11 mouse cellular contexts compared by ENCODE assay signal in genomic region chr6:20604170-20604569, GRCm38 (mm10).
DNase-seq lines count a peak whose midpoint lies in the region; ATAC-seq and TF ChIP-seq lines count a peak whose summit lies in the region.
"Had no signal": no experiment of that assay in that cellular context is flagged by ENCODE, and none has a peak within 500 bp of the region (broad histone marks: within the 10 kb centered on the region; RNA-seq: fewer than 3 reads in every experiment).

No protein-coding gene starts in this region.

- TF ChIP-seq CTCF in midbrain, postnatal 0 days (IDR thresholded peaks at IDR 0.05) = no peak
- no peak for TF ChIP-seq CTCF in lung, postnatal 0 days (IDR thresholded peaks at IDR 0.05)
- no peak for TF ChIP-seq CTCF in gastrocnemius, adult 2 months (IDR thresholded peaks at IDR 0.05)

- H3K9ac ChIP-seq in midbrain, postnatal 0 days (replicated peaks; ENCODE audit: low read length, poor library complexity, severe bottlenecking) = no peak overlapping the region
- no peak overlapping the region for H3K9ac ChIP-seq in forebrain, embryonic 16.5 days (replicated peaks; ENCODE audit: low read depth, low read length)
- no peak overlapping the region for H3K9ac ChIP-seq in lung, postnatal 0 days (replicated peaks; ENCODE audit: low read depth)
- H3K9ac ChIP-seq: heart, embryonic 13.5 days; midbrain, embryonic 15.5 days had no signal

- no peaks in the 10 kb centered on the region for H3K4me1 ChIP-seq in midbrain, postnatal 0 days (ENCODE audit: insufficient read depth, low read length)
- no peaks in the 10 kb centered on the region for H3K4me1 ChIP-seq in midbrain, embryonic 10.5 days
- peaks cover 2% of the 10 kb centered on the region; the same call in 1 of the 2 replicates for H3K4me1 ChIP-seq in forebrain, embryonic 16.5 days (replicated peaks; ENCODE audit: control insufficient read depth, insufficient read depth, low read length)
- H3K4me1 ChIP-seq in lung, postnatal 0 days (ENCODE audit: insufficient read depth, low read depth, low read length) = no peaks in the 10 kb centered on the region
- H3K4me1 ChIP-seq: heart, embryonic 13.5 days; midbrain, embryonic 15.5 days had no signal

- intact Hi-C loops in gastrocnemius, adult 2 months (cut with DNase I) = no loop called here

- H3K27ac ChIP-seq in midbrain, postnatal 0 days (ENCODE audit: low read depth, low read length) = no peak overlapping the region
- H3K27ac ChIP-seq in midbrain, embryonic 10.5 days (replicated peaks) = no peak overlapping the region
- no peak overlapping the region for H3K27ac ChIP-seq in forebrain, embryonic 16.5 days (ENCODE audit: low read length)
- no peak overlapping the region for H3K27ac ChIP-seq in lung, postnatal 0 days (ENCODE audit: low read length)
- no peak overlapping the region for H3K27ac ChIP-seq in gastrocnemius, adult 2 months
- H3K27ac ChIP-seq: heart, embryonic 13.5 days; midbrain, embryonic 15.5 days had no signal

- no peaks in the 10 kb centered on the region for H3K36me3 ChIP-seq in midbrain, postnatal 0 days (ENCODE audit: insufficient read depth, low read length)
- no peaks in the 10 kb centered on the region for H3K36me3 ChIP-seq in midbrain, embryonic 10.5 days
- no peaks in the 10 kb centered on the region for H3K36me3 ChIP-seq in forebrain, embryonic 16.5 days (ENCODE audit: control insufficient read depth, insufficient read depth)
- H3K36me3 ChIP-seq in lung, postnatal 0 days (ENCODE audit: insufficient read depth, low read length) = no peaks in the 10 kb centered on the region
- H3K36me3 ChIP-seq: heart, embryonic 13.5 days; midbrain, embryonic 15.5 days had no signal

- H3K27me3 ChIP-seq in midbrain, postnatal 0 days (ENCODE audit: insufficient read depth, low read length) = no peaks in the 10 kb centered on the region
- H3K27me3 ChIP-seq in midbrain, embryonic 10.5 days (ENCODE audit: low read depth, poor library complexity, severe bottlenecking) = no peaks in the 10 kb centered on the region
- H3K27me3 ChIP-seq in forebrain, embryonic 16.5 days (replicated peaks; ENCODE audit: control insufficient read depth, insufficient read depth, low read length) = no peaks in the 10 kb centered on the region
- no peaks in the 10 kb centered on the region for H3K27me3 ChIP-seq in lung, postnatal 0 days (replicated peaks; ENCODE audit: insufficient read depth, low read length)
- H3K27me3 ChIP-seq: heart, embryonic 13.5 days; midbrain, embryonic 15.5 days had no signal

- peak; percentile 13 for DNase-seq in adrenal gland, adult 8-10 months
- DNase-seq in adrenal gland, postnatal 4 days (ENCODE audit: low spot score in 2 of 2) = no peak
- DNase-seq in midbrain, postnatal 0 days (ENCODE audit: low spot score) = peak; percentile 73
- no peak for DNase-seq in midbrain, embryonic 10.5 days (ENCODE audit: low spot score)
- peak; percentile 62 to 68 for DNase-seq in right cerebral cortex, postnatal 10 days (ENCODE audit: low spot score in 2 of 2)
- no peak for DNase-seq in lung, postnatal 0 days (ENCODE audit: low spot score)
- DNase-seq in gastrocnemius, adult 2 months = no peak
- DNase-seq: kidney, adult 11 months had no signal

- no peaks in the 10 kb centered on the region for H3K9me3 ChIP-seq in midbrain, postnatal 0 days (ENCODE audit: low read length)
- H3K9me3 ChIP-seq in midbrain, embryonic 10.5 days (replicated peaks) = no peaks in the 10 kb centered on the region
- no peaks in the 10 kb centered on the region for H3K9me3 ChIP-seq in forebrain, embryonic 16.5 days (ENCODE audit: control insufficient read depth, low read length)
- no peaks in the 10 kb centered on the region for H3K9me3 ChIP-seq in lung, postnatal 0 days (ENCODE audit: low read length)
- H3K9me3 ChIP-seq: heart, embryonic 13.5 days; midbrain, embryonic 15.5 days had no signal

- no peak overlapping the region for H3K4me2 ChIP-seq in midbrain, postnatal 0 days (ENCODE audit: low read depth, low read length, poor library complexity, severe bottlenecking)
- no peak overlapping the region for H3K4me2 ChIP-seq in forebrain, embryonic 16.5 days (ENCODE audit: low read length)
- H3K4me2 ChIP-seq in lung, postnatal 0 days (replicated peaks; ENCODE audit: low read depth, low read length) = no peak overlapping the region
- H3K4me2 ChIP-seq: heart, embryonic 13.5 days; midbrain, embryonic 15.5 days had no signal

- ATAC-seq in midbrain, postnatal 0 days (ENCODE audit: low FRiP score) = peak; percentile 34; the same call in 1 of the 2 replicates
- ATAC-seq in forebrain, embryonic 16.5 days = peak; percentile 90
- ATAC-seq in lung, postnatal 0 days = no peak
- ATAC-seq: midbrain, embryonic 15.5 days had no signal

- no peak overlapping the region for H3K4me3 ChIP-seq in midbrain, postnatal 0 days (ENCODE audit: low read depth, low read length)
- no peak overlapping the region for H3K4me3 ChIP-seq in midbrain, embryonic 10.5 days
- no peak overlapping the region for H3K4me3 ChIP-seq in forebrain, embryonic 16.5 days (replicated peaks; ENCODE audit: low read length)
- H3K4me3 ChIP-seq in lung, postnatal 0 days (ENCODE audit: low read depth, low read length) = no peak overlapping the region
- H3K4me3 ChIP-seq in gastrocnemius, adult 2 months = no peak overlapping the region
- H3K4me3 ChIP-seq: heart, embryonic 13.5 days; midbrain, embryonic 15.5 days had no signal

- no peak for TF ChIP-seq EP300 in lung, postnatal 0 days (IDR thresholded peaks at IDR 0.05)

- 90% methylated on average over 2 of the region's 2 CpGs for WGBS in midbrain, postnatal 0 days
- WGBS in midbrain, embryonic 10.5 days = 99% methylated on average over 2 of the region's 2 CpGs
- 49% methylated on average over 2 of the region's 2 CpGs for WGBS in forebrain, embryonic 16.5 days
- 78% methylated on average over 2 of the region's 2 CpGs for WGBS in lung, postnatal 0 days

Comparison
In these comparisons a context has a peak if more than half of its experiments do, and no peak if none do; other contexts are left out.
1. DNase-seq: peak in adrenal gland, adult 8-10 months (single experiment), midbrain, postnatal 0 days (single experiment) and right cerebral cortex, postnatal 10 days (2 of 2); none in adrenal gland, postnatal 4 days (0 of 2), midbrain, embryonic 10.5 days (single experiment), lung, postnatal 0 days (single experiment) and gastrocnemius, adult 2 months (single experiment).